Mouse (Mus musculus): ENCODE results near the gene Uqcc2. TPM values are rescaled to one million over a fixed set of nuclear protein-coding genes. Genes with fewer than 3 reads are reported as not detected.

The Uqcc2 gene
- total and polyA plus RNA-seq, 3 experiments = 42.6 to 205 (median 113) TPM

GRCm38 (mm10) chr17:27169952-27170695 is 36.4 kb upstream of the Uqcc2 start:
- peaks cover 20% of the 10 kb centered on the region for H3K4me1 ChIP-seq (ENCODE audit: insufficient read depth, low read depth, low read length)
- TF ChIP-seq TAL1 (conservative IDR thresholded peaks at IDR 0.05; ENCODE audit: low read depth, low read length) = no peak

GRCm38 (mm10) chr17:27168569-27168968 is 34.9 kb upstream of the Uqcc2 start:
- Histone ChIP-seq H3K4me3 (ENCODE audit: low read depth, low read length) (no peak overlapping the region), H3K4me1 (ENCODE audit: insufficient read depth, low read depth, low read length) (peaks cover 24% of the 10 kb centered on the region), H3K36me3 (replicated peaks) (no peaks in the 10 kb centered on the region), H3K9me3 (replicated peaks) (no peaks in the 10 kb centered on the region), H3K27me3 (ENCODE audit: insufficient read depth, low read length) (peaks cover 46% of the 10 kb centered on the region)
- no peak for TF ChIP-seq TAL1 (conservative IDR thresholded peaks at IDR 0.05; ENCODE audit: low read depth, low read length)
- no peak for TF ChIP-seq GATA2 (IDR thresholded peaks at IDR 0.05; ENCODE audit: borderline replicate concordance, low read depth, low read length)
- ATAC-seq (ENCODE audit: extremely low read depth, insufficient number of reproducible peaks, low FRiP score, poor library complexity, severe bottlenecking) (no peak), DNase-seq (ENCODE audit: low spot score) (no peak)

More at GRCm38 (mm10) chr17:27169952-27170695, 36.4 kb upstream of the Uqcc2 start:
- DNase-seq (ENCODE audit: low spot score) (no peak), ATAC-seq (ENCODE audit: extremely low read depth, insufficient number of reproducible peaks, low FRiP score, poor library complexity, severe bottlenecking) (no peak)
- Histone ChIP-seq H3K27me3 (ENCODE audit: insufficient read depth, low read length) (peaks cover 50% of the 10 kb centered on the region), H3K9me3 (replicated peaks) (no peaks in the 10 kb centered on the region), H3K36me3 (replicated peaks) (no peaks in the 10 kb centered on the region), H3K4me3 (ENCODE audit: low read depth, low read length) (no peak overlapping the region)

GRCm38 (mm10) chr17:27167545-27167944 is 33.8 kb upstream of the Uqcc2 start, which contains the start of gene Ip6k3:
Gene Ip6k3, minus strand, starts transcription at chr17:27167795.
- no peaks in the 10 kb centered on the region for H3K9me3 ChIP-seq (replicated peaks)
- ATAC-seq (ENCODE audit: extremely low read depth, insufficient number of reproducible peaks, low FRiP score, poor library complexity, severe bottlenecking) (no peak), DNase-seq (ENCODE audit: low spot score) (no peak)
- TF ChIP-seq TAL1 (conservative IDR thresholded peaks at IDR 0.05; ENCODE audit: low read depth, low read length) (no peak), GATA2 (IDR thresholded peaks at IDR 0.05; ENCODE audit: borderline replicate concordance, low read depth, low read length) (no peak), GATA1 (IDR thresholded peaks at IDR 0.05; ENCODE audit: borderline replicate concordance, low read length) (no peak), CTCF (IDR thresholded peaks at IDR 0.05; ENCODE audit: low read depth, low read length) (no peak), POLR2AphosphoS5 (IDR thresholded peaks at IDR 0.05; ENCODE audit: insufficient replicate concordance, low read depth, low read length) (no peak)
- H3K4me1 ChIP-seq (ENCODE audit: insufficient read depth, low read depth, low read length) = peaks cover 24% of the 10 kb centered on the region
- no peak within 1 kb of the TSS for H3K4me3 ChIP-seq (ENCODE audit: low read depth, low read length)
- no peaks in the 10 kb centered on the region for H3K36me3 ChIP-seq (replicated peaks)
- H3K27me3 ChIP-seq (ENCODE audit: insufficient read depth, low read length) = peaks cover 43% of the 10 kb centered on the region

GRCm38 (mm10) chr17:27166901-27167300 is 33.2 kb upstream of the Uqcc2 start:
- Histone ChIP-seq H3K4me1 (ENCODE audit: insufficient read depth, low read depth, low read length) (peaks cover 24% of the 10 kb centered on the region), H3K4me3 (ENCODE audit: low read depth, low read length) (no peak overlapping the region), H3K36me3 (replicated peaks) (no peaks in the 10 kb centered on the region), H3K9me3 (replicated peaks) (no peaks in the 10 kb centered on the region), H3K27me3 (ENCODE audit: insufficient read depth, low read length) (peaks cover 39% of the 10 kb centered on the region)
- TF ChIP-seq POLR2AphosphoS5 (IDR thresholded peaks at IDR 0.05; ENCODE audit: insufficient replicate concordance, low read depth, low read length) (no peak), CTCF (IDR thresholded peaks at IDR 0.05; ENCODE audit: low read depth, low read length) (no peak), GATA2 (IDR thresholded peaks at IDR 0.05; ENCODE audit: borderline replicate concordance, low read depth, low read length) (no peak), GATA1 (IDR thresholded peaks at IDR 0.05; ENCODE audit: borderline replicate concordance, low read length) (no peak), TAL1 (conservative IDR thresholded peaks at IDR 0.05; ENCODE audit: low read depth, low read length) (no peak)
- ATAC-seq (ENCODE audit: extremely low read depth, insufficient number of reproducible peaks, low FRiP score, poor library complexity, severe bottlenecking) = no peak
- DNase-seq (ENCODE audit: low spot score) = no peak

GRCm38 (mm10) chr17:27165054-27165773 is 31.5 kb upstream of the Uqcc2 start:
- Histone ChIP-seq H3K4me1 (ENCODE audit: insufficient read depth, low read depth, low read length) (peaks cover 28% of the 10 kb centered on the region), H3K4me3 (ENCODE audit: low read depth, low read length) (no peak overlapping the region), H3K36me3 (replicated peaks) (no peaks in the 10 kb centered on the region), H3K27me3 (ENCODE audit: insufficient read depth, low read length) (peaks cover 41% of the 10 kb centered on the region; the same call in 1 of the 2 replicates), H3K9me3 (replicated peaks) (no peaks in the 10 kb centered on the region)
- DNase-seq (ENCODE audit: low spot score) = no peak
- ATAC-seq (ENCODE audit: extremely low read depth, insufficient number of reproducible peaks, low FRiP score, poor library complexity, severe bottlenecking) = no peak
- TF ChIP-seq CTCF (IDR thresholded peaks at IDR 0.05; ENCODE audit: low read depth, low read length) = no peak; the same call in 1 of the 2 replicates
- no peak for TF ChIP-seq GATA2 (IDR thresholded peaks at IDR 0.05; ENCODE audit: borderline replicate concordance, low read depth, low read length)
- TF ChIP-seq POLR2AphosphoS5 (IDR thresholded peaks at IDR 0.05; ENCODE audit: insufficient replicate concordance, low read depth, low read length) = no peak
- TF ChIP-seq TAL1 (conservative IDR thresholded peaks at IDR 0.05; ENCODE audit: low read depth, low read length) = no peak
- no peak for TF ChIP-seq GATA1 (IDR thresholded peaks at IDR 0.05; ENCODE audit: borderline replicate concordance, low read length)

GRCm38 (mm10) chr17:27160905-27161304 is 27.2 kb upstream of the Uqcc2 start:
- Histone ChIP-seq H3K4me3 (ENCODE audit: low read depth, low read length) (no peak overlapping the region), H3K27me3 (ENCODE audit: insufficient read depth, low read length) (peaks cover 40% of the 10 kb centered on the region), H3K9me3 (replicated peaks) (no peaks in the 10 kb centered on the region), H3K4me1 (ENCODE audit: insufficient read depth, low read depth, low read length) (peaks cover 43% of the 10 kb centered on the region), H3K36me3 (replicated peaks) (no peaks in the 10 kb centered on the region)
- DNase-seq (ENCODE audit: low spot score) = no peak
- ATAC-seq (ENCODE audit: extremely low read depth, insufficient number of reproducible peaks, low FRiP score, poor library complexity, severe bottlenecking) = no peak
- no peak for TF ChIP-seq GATA1 (IDR thresholded peaks at IDR 0.05; ENCODE audit: borderline replicate concordance, low read length)
- TF ChIP-seq POLR2AphosphoS5 (IDR thresholded peaks at IDR 0.05; ENCODE audit: insufficient replicate concordance, low read depth, low read length) = no peak
- TF ChIP-seq TAL1 (conservative IDR thresholded peaks at IDR 0.05; ENCODE audit: low read depth, low read length) = no peak
- no peak for TF ChIP-seq GATA2 (IDR thresholded peaks at IDR 0.05; ENCODE audit: borderline replicate concordance, low read depth, low read length)
- no peak for TF ChIP-seq CTCF (IDR thresholded peaks at IDR 0.05; ENCODE audit: low read depth, low read length)
